Mouse (Mus musculus) monocyte, adult 5-6 weeks (primary cell): ENCODE measurements around the gene Tpm1. TPM values are rescaled to one million over a fixed set of nuclear protein-coding genes. Genes with fewer than 3 reads are reported as not detected.

Experiments used
- ATAC-seq: fragments of 153-309, 156-312 bp; replicated peaks from 2 replicates; pipeline ENCODE4 v1.8.0; 2017; ENCODE audit warnings: mild to moderate bottlenecking; ENCODE audit not compliant: low TSS enrichment, insufficient number of reproducible peaks, severe bottlenecking, poor library complexity, low FRiP score
- total RNA-seq: library from RNA; stranded (forward); fragments of 200-1000, 200-491, 200-594 nt; gene quantifications from 3 replicates; pipeline ENCODE4 v1.2.3, GENCODE M21; 2017

The Tpm1 gene
- total RNA-seq, 1 experiment from 2014 or later, result 49.1 TPM

GRCm38 (mm10) chr9:67033016-67033415 lies 16.2 kb downstream of the Tpm1 start:
- ATAC-seq, result no peak

- no peak for ATAC-seq
Observed at GRCm38 (mm10) chr9:67032611-67033010, 16.6 kb downstream of the Tpm1 start.

- ATAC-seq, result no peak
Observed at GRCm38 (mm10) chr9:67029518-67029917, 19.7 kb downstream of the Tpm1 start.

- ATAC-seq, result no peak
Observed at GRCm38 (mm10) chr9:67028929-67029328, 20.3 kb downstream of the Tpm1 start.

- ATAC-seq, result no peak
Observed at GRCm38 (mm10) chr9:67028133-67028724, 21.0 kb downstream of the Tpm1 start.

- ATAC-seq, result no peak
Observed at GRCm38 (mm10) chr9:67026890-67027289, 22.3 kb downstream of the Tpm1 start.

- no peak for ATAC-seq
Observed at GRCm38 (mm10) chr9:67026061-67026460, 23.1 kb downstream of the Tpm1 start.

- ATAC-seq, result no peak
Observed at GRCm38 (mm10) chr9:67024889-67025692, 24.1 kb downstream of the Tpm1 start.

- no peak for ATAC-seq
Observed at GRCm38 (mm10) chr9:67023371-67023770, 25.8 kb downstream of the Tpm1 start.

GRCm38 (mm10) chr9:67020063-67020462 lies 29.1 kb downstream of the Tpm1 start:
- no peak for ATAC-seq

- no peak for ATAC-seq
Observed at GRCm38 (mm10) chr9:67013501-67013900, 35.7 kb downstream of the Tpm1 start.

GRCm38 (mm10) chr9:67012470-67012869 lies 36.7 kb downstream of the Tpm1 start:
- ATAC-seq, result no peak

- ATAC-seq, result no peak
Observed at GRCm38 (mm10) chr9:67011483-67011882, 37.7 kb downstream of the Tpm1 start.

GRCm38 (mm10) chr9:67008781-67009180 lies 40.4 kb downstream of the Tpm1 start:
- ATAC-seq, result no peak

GRCm38 (mm10) chr9:67006376-67006775 lies 42.8 kb downstream of the Tpm1 start:
- no peak for ATAC-seq

GRCm38 (mm10) chr9:67005161-67005742 lies 44.0 kb downstream of the Tpm1 start:
- ATAC-seq, result no peak

GRCm38 (mm10) chr9:67003656-67004055 lies 45.5 kb downstream of the Tpm1 start:
- ATAC-seq, result no peak

GRCm38 (mm10) chr9:67003156-67003555 lies 46.0 kb downstream of the Tpm1 start:
- no peak for ATAC-seq

- ATAC-seq, result no peak
Observed at GRCm38 (mm10) chr9:67001506-67001905, 47.7 kb downstream of the Tpm1 start.

- ATAC-seq, result peak; percentile 94
Observed at GRCm38 (mm10) chr9:67001050-67001449, 48.2 kb downstream of the Tpm1 start.
